Mouse (Mus musculus) megakaryocyte, embryonic 14.5 days (primary cell): ENCODE measurements around the gene Vmac. TPM values are rescaled to one million over a fixed set of nuclear protein-coding genes. Genes with fewer than 3 reads are reported as not detected.
A peak's percentile ranks its signal among the peaks of the same experiment; 100 is the strongest.

Experiments used
- H3K27me3 ChIP-seq: replicated peaks from 2 replicates; pipeline ENCODE3; 2012; ENCODE audit warnings: inconsistent platforms
- H3K36me3 ChIP-seq: replicated peaks from 2 replicates; pipeline ENCODE3; 2012; ENCODE audit warnings: low read length, inconsistent platforms, mixed read lengths
- H3K4me1 ChIP-seq: 2 replicates; pipeline ENCODE4 v1.6.1; 2012; ENCODE audit warnings: inconsistent platforms
- H3K4me3 ChIP-seq: replicated peaks from 2 replicates; pipeline ENCODE3; 2012; ENCODE audit warnings: moderate library complexity, mild to moderate bottlenecking, inconsistent platforms
- H3K9me3 ChIP-seq: 2 replicates; pipeline ENCODE4 v1.6.1; 2012; ENCODE audit warnings: inconsistent platforms
- FLI1 ChIP-seq: IDR thresholded peaks from 2 replicates; pipeline ENCODE4 v1.6.1; 2012; ENCODE audit warnings: low read length, inconsistent platforms, mixed read lengths
- GATA1 ChIP-seq: IDR thresholded peaks from 3 replicates; pipeline ENCODE4 v1.6.1; 2012; ENCODE audit warnings: mixed read lengths, low read length, inconsistent platforms, borderline replicate concordance
- polyA plus RNA-seq: library from polyadenylated mRNA; stranded (reverse); fragments of >175 nt; gene quantifications from 2 replicates; pipeline ENCODE4 v1.2.3, GENCODE M21; 2012; ENCODE audit warnings: low replicate concordance; ENCODE audit not compliant: insufficient read depth

Vmac gene
- polyA plus RNA-seq, 1 experiment = 14.9 TPM

- no peak for TF ChIP-seq GATA1
- TF ChIP-seq FLI1 = no peak
- Histone ChIP-seq H3K4me1 (peaks cover 83% of the 10 kb centered on the region), H3K9me3 (no peaks in the 10 kb centered on the region), H3K4me3 (no peak overlapping the region), H3K36me3 (peaks cover 99% of the 10 kb centered on the region), H3K27me3 (no peaks in the 10 kb centered on the region)
These were observed 29.1 kb downstream of the Vmac start for GRCm38 (mm10) chr17:56688689-56689088.

GRCm38 (mm10) chr17:56688045-56688444 lies 29.8 kb downstream of the Vmac start:
- TF ChIP-seq GATA1 = no peak
- TF ChIP-seq FLI1 = no peak
- Histone ChIP-seq H3K4me1 (peaks cover 83% of the 10 kb centered on the region), H3K4me3 (no peak overlapping the region), H3K36me3 (peaks cover 99% of the 10 kb centered on the region), H3K27me3 (no peaks in the 10 kb centered on the region), H3K9me3 (no peaks in the 10 kb centered on the region)

- H3K4me1 ChIP-seq = peaks cover 83% of the 10 kb centered on the region
These were observed 31.0 kb downstream of the Vmac start for GRCm38 (mm10) chr17:56686801-56687200.

GRCm38 (mm10) chr17:56684649-56685048 lies 33.2 kb downstream of the Vmac start:
- H3K9me3 ChIP-seq = no peaks in the 10 kb centered on the region
- H3K4me3 ChIP-seq = no peak overlapping the region
- TF ChIP-seq GATA1 = no peak
- TF ChIP-seq FLI1 = no peak
- H3K27me3 ChIP-seq = no peaks in the 10 kb centered on the region
- peaks cover 93% of the 10 kb centered on the region for H3K4me1 ChIP-seq
- peaks cover 99% of the 10 kb centered on the region for H3K36me3 ChIP-seq

More at GRCm38 (mm10) chr17:56686801-56687200, 31.0 kb downstream of the Vmac start:
- Histone ChIP-seq H3K27me3 (no peaks in the 10 kb centered on the region), H3K9me3 (no peaks in the 10 kb centered on the region), H3K4me3 (no peak overlapping the region), H3K36me3 (peaks cover 99% of the 10 kb centered on the region)
- no peak for TF ChIP-seq GATA1
- TF ChIP-seq FLI1 = no peak

- peaks cover 100% of the 10 kb centered on the region for H3K4me1 ChIP-seq
These were observed 34.2 kb downstream of the Vmac start for GRCm38 (mm10) chr17:56683546-56684140.

GRCm38 (mm10) chr17:56682880-56683279 lies 34.9 kb downstream of the Vmac start:
- H3K4me3 ChIP-seq = no peak overlapping the region
- H3K9me3 ChIP-seq = no peaks in the 10 kb centered on the region
- TF ChIP-seq FLI1 (no peak), GATA1 (no peak)
- peaks cover 94% of the 10 kb centered on the region for H3K36me3 ChIP-seq
- H3K27me3 ChIP-seq = no peaks in the 10 kb centered on the region
- peaks cover 96% of the 10 kb centered on the region for H3K4me1 ChIP-seq

More at GRCm38 (mm10) chr17:56683546-56684140, 34.2 kb downstream of the Vmac start:
- Histone ChIP-seq H3K4me3 (no peak overlapping the region), H3K27me3 (no peaks in the 10 kb centered on the region), H3K36me3 (peaks cover 99% of the 10 kb centered on the region), H3K9me3 (no peaks in the 10 kb centered on the region)
- TF ChIP-seq FLI1 (no peak), GATA1 (no peak)

- no peaks in the 10 kb centered on the region for H3K9me3 ChIP-seq
- H3K36me3 ChIP-seq = peaks cover 94% of the 10 kb centered on the region
- TF ChIP-seq GATA1 (no peak), FLI1 (no peak)
- no peaks in the 10 kb centered on the region for H3K27me3 ChIP-seq
- peaks cover 96% of the 10 kb centered on the region for H3K4me1 ChIP-seq
- no peak overlapping the region for H3K4me3 ChIP-seq
These were observed 36.0 kb downstream of the Vmac start for GRCm38 (mm10) chr17:56681791-56682190.

GRCm38 (mm10) chr17:56673647-56674416 lies 44.0 kb downstream of the Vmac start:
- Histone ChIP-seq H3K9me3 (no peaks in the 10 kb centered on the region), H3K27me3 (peaks cover 5% of the 10 kb centered on the region), H3K36me3 (peaks cover 31% of the 10 kb centered on the region), H3K4me3 (peak overlapping the region; percentile 95), H3K4me1 (peaks cover 63% of the 10 kb centered on the region)
- no peak for TF ChIP-seq FLI1
- TF ChIP-seq GATA1 = no peak

- Histone ChIP-seq H3K4me1 (peaks cover 67% of the 10 kb centered on the region), H3K36me3 (peaks cover 28% of the 10 kb centered on the region), H3K4me3 (peak within 1 kb of the TSS; percentile 95), H3K9me3 (no peaks in the 10 kb centered on the region), H3K27me3 (peaks cover 11% of the 10 kb centered on the region)
- TF ChIP-seq FLI1 = no peak
- TF ChIP-seq GATA1 = no peak
These were observed 44.7 kb downstream of the Vmac start, which contains the start of gene Ranbp3 for GRCm38 (mm10) chr17:56672941-56673646. TSS of gene Ranbp3 (plus strand) at chr17:56673294.
